Mouse (Mus musculus): ENCODE results near the gene Gucy1b1. TPM values are rescaled to one million over a fixed set of nuclear protein-coding genes. Genes with fewer than 3 reads are reported as not detected.
A peak's percentile ranks its signal among the peaks of the same experiment; 100 is the strongest.

Gucy1b1 gene
- polyA plus RNA-seq, 2 experiments = 4.5 to 5.8 TPM

DNA sequence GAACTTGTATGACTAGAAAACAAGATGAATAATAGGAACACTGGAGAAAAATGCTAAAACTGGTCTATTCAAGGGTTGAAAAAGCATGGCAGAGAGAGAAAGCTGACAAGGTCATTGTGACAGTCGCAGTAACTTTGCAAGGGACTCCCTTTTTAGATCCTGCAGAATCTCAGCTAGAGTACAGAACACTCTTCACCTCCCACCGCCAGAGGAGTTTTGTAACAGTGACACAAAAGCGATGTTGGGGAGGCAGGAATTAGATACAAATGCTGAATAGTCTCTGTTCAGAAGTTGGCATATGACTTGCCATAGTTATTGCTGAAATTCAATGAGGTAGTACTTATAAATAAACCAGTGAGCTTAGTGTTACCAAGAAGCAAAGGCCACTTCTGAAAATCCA lies 51.4 kb downstream of the Gucy1b1 start:
- DNase-seq (ENCODE audit: low read depth in 3 of 3, low spot score in 3 of 3) (no peak), ATAC-seq (ENCODE audit: insufficient read depth) (no peak)
- H3K4me3 ChIP-seq (ENCODE audit: insufficient read depth in 1 of 2, low read depth in 2 of 2, low read length in 2 of 2) = no peak overlapping the region
- H3K4me2 ChIP-seq (ENCODE audit: low read depth) = no peak overlapping the region
- no peaks in the 10 kb centered on the region for H3K9me3 ChIP-seq (ENCODE audit: control insufficient read depth, low read length)
- H3K27ac ChIP-seq = no peak overlapping the region
- H3K4me1 ChIP-seq (replicated peaks; ENCODE audit: control insufficient read depth in 2 of 2, insufficient read depth in 2 of 2, low read length in 1 of 2) = no peaks in the 10 kb centered on the region
- H3K36me3 ChIP-seq (replicated peaks; ENCODE audit: control insufficient read depth, insufficient read depth, low read depth) = no peaks in the 10 kb centered on the region
- H3K9ac ChIP-seq (replicated peaks) = no peak overlapping the region
- TF ChIP-seq CTCF (IDR thresholded peaks at IDR 0.05; ENCODE audit: low read depth) = no peak
- no peak for TF ChIP-seq EP300 (IDR thresholded peaks at IDR 0.05; ENCODE audit: low read depth)
- no peaks in the 10 kb centered on the region for H3K27me3 ChIP-seq (ENCODE audit: control insufficient read depth, insufficient read depth, low read length)
- 56% methylated on average over 3 of the region's 3 CpGs for WGBS (ENCODE audit: insufficient replicate concordance)

DNA sequence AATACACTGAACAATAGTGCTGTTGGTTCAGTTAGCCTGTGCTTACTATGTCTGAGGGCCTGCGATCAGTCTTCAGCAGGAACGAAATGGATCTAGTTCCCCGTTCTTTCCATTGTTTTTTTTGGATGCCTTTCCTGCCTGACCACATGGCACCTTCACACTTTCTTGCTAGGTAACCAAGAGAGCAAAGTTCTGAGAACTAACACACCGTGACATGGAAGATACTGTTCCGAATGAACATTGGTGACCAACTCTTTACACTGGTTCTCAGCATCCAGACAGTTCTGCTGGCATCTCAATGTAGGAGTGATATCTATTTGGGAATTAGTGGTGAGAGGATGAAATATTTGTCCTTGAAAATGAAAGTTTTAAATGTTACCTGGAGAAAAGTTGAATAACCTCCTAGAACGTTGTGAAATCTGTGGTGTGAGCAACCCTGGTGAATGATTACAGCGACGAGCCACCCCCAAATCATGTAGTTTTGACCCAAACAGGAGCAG lies 52.0 kb downstream of the Gucy1b1 start:
- H3K9ac ChIP-seq (replicated peaks) = no peak overlapping the region
- H3K27ac ChIP-seq = no peak overlapping the region
- ATAC-seq (ENCODE audit: insufficient read depth) (no peak), DNase-seq (ENCODE audit: low read depth in 3 of 3, low spot score in 3 of 3) (no peak)
- H3K9me3 ChIP-seq (ENCODE audit: control insufficient read depth, low read length) = no peaks in the 10 kb centered on the region
- H3K4me3 ChIP-seq (ENCODE audit: insufficient read depth in 1 of 2, low read depth in 2 of 2, low read length in 2 of 2) = no peak overlapping the region
- WGBS (ENCODE audit: insufficient replicate concordance) = 62% methylated on average over 8 of the region's 8 CpGs
- H3K4me1 ChIP-seq (replicated peaks; ENCODE audit: control insufficient read depth in 2 of 2, insufficient read depth in 2 of 2, low read length in 1 of 2) = no peaks in the 10 kb centered on the region
- H3K36me3 ChIP-seq (replicated peaks; ENCODE audit: control insufficient read depth, insufficient read depth, low read depth) = no peaks in the 10 kb centered on the region
- H3K4me2 ChIP-seq (ENCODE audit: low read depth) = no peak overlapping the region
- TF ChIP-seq CTCF (IDR thresholded peaks at IDR 0.05; ENCODE audit: low read depth) (no peak), EP300 (IDR thresholded peaks at IDR 0.05; ENCODE audit: low read depth) (no peak)
- H3K27me3 ChIP-seq (ENCODE audit: control insufficient read depth, insufficient read depth, low read length) = no peaks in the 10 kb centered on the region

- DNase-seq (ENCODE audit: low read depth in 3 of 3, low spot score in 3 of 3) = no peak
- H3K4me3 ChIP-seq (ENCODE audit: insufficient read depth in 1 of 2, low read depth in 2 of 2, low read length in 2 of 2) = no peak overlapping the region
- H3K9ac ChIP-seq (replicated peaks) = no peak overlapping the region
- TF ChIP-seq EP300 (IDR thresholded peaks at IDR 0.05; ENCODE audit: low read depth) (no peak), CTCF (IDR thresholded peaks at IDR 0.05; ENCODE audit: low read depth) (no peak)
- no peak overlapping the region for H3K4me2 ChIP-seq (ENCODE audit: low read depth)
- H3K4me1 ChIP-seq (replicated peaks; ENCODE audit: control insufficient read depth in 2 of 2, insufficient read depth in 2 of 2, low read length in 1 of 2) = no peaks in the 10 kb centered on the region
- H3K27me3 ChIP-seq (ENCODE audit: control insufficient read depth, insufficient read depth, low read length) = no peaks in the 10 kb centered on the region
- ATAC-seq (ENCODE audit: insufficient read depth) = no peak
- H3K36me3 ChIP-seq (replicated peaks; ENCODE audit: control insufficient read depth, insufficient read depth, low read depth) = no peaks in the 10 kb centered on the region
- 60% methylated on average over 7 of the region's 7 CpGs for WGBS (ENCODE audit: insufficient replicate concordance)
- no peaks in the 10 kb centered on the region for H3K9me3 ChIP-seq (ENCODE audit: control insufficient read depth, low read length)
- no peak overlapping the region for H3K27ac ChIP-seq
These were observed 60.3 kb downstream of the Gucy1b1 start for GRCm38 (mm10) chr3:82014148-82014703.

GRCm38 (mm10) chr3:82007002-82007401 lies 67.5 kb downstream of the Gucy1b1 start:
- 56% methylated on average over 1 of the region's 1 CpGs for WGBS (ENCODE audit: insufficient replicate concordance)
- no peak for TF ChIP-seq EP300 (IDR thresholded peaks at IDR 0.05; ENCODE audit: low read depth)
- no peak for TF ChIP-seq CTCF (IDR thresholded peaks at IDR 0.05; ENCODE audit: low read depth)
- no peaks in the 10 kb centered on the region for H3K36me3 ChIP-seq (replicated peaks; ENCODE audit: control insufficient read depth, insufficient read depth, low read depth)
- H3K27me3 ChIP-seq (ENCODE audit: control insufficient read depth, insufficient read depth, low read length) = no peaks in the 10 kb centered on the region
- H3K4me2 ChIP-seq (ENCODE audit: low read depth) = no peak overlapping the region
- no peaks in the 10 kb centered on the region for H3K9me3 ChIP-seq (ENCODE audit: control insufficient read depth, low read length)
- H3K4me1 ChIP-seq (replicated peaks; ENCODE audit: control insufficient read depth in 2 of 2, insufficient read depth in 2 of 2, low read length in 1 of 2) = no peaks in the 10 kb centered on the region
- no peak overlapping the region for H3K9ac ChIP-seq (replicated peaks)
- H3K27ac ChIP-seq = no peak overlapping the region
- H3K4me3 ChIP-seq (ENCODE audit: insufficient read depth in 1 of 2, low read depth in 2 of 2, low read length in 2 of 2) = no peak overlapping the region
- DNase-seq (ENCODE audit: low read depth in 3 of 3, low spot score in 3 of 3) (no peak), ATAC-seq (ENCODE audit: insufficient read depth) (no peak)

GRCm38 (mm10) chr3:81995988-81996387 lies 78.5 kb downstream of the Gucy1b1 start:
- Histone ChIP-seq H3K4me1 (replicated peaks; ENCODE audit: control insufficient read depth in 2 of 2, insufficient read depth in 2 of 2, low read length in 1 of 2) (no peaks in the 10 kb centered on the region), H3K9me3 (ENCODE audit: control insufficient read depth, low read length) (no peaks in the 10 kb centered on the region), H3K4me3 (ENCODE audit: insufficient read depth in 1 of 2, low read depth in 2 of 2, low read length in 2 of 2) (no peak overlapping the region), H3K27ac (no peak overlapping the region), H3K27me3 (ENCODE audit: control insufficient read depth, insufficient read depth, low read length) (no peaks in the 10 kb centered on the region), H3K4me2 (ENCODE audit: low read depth) (no peak overlapping the region), H3K9ac (replicated peaks) (no peak overlapping the region), H3K36me3 (replicated peaks; ENCODE audit: control insufficient read depth, insufficient read depth, low read depth) (no peaks in the 10 kb centered on the region)
- WGBS (ENCODE audit: insufficient replicate concordance) = 5% methylated on average over 1 of the region's 1 CpGs
- TF ChIP-seq CTCF (IDR thresholded peaks at IDR 0.05; ENCODE audit: low read depth) = peak; percentile 54; the same call in 1 of the 2 replicates
- TF ChIP-seq EP300 (IDR thresholded peaks at IDR 0.05; ENCODE audit: low read depth) = no peak
- DNase-seq (ENCODE audit: low read depth in 3 of 3, low spot score in 3 of 3) (peak in 1 of 3 experiments; percentile 7), ATAC-seq (ENCODE audit: insufficient read depth) (no peak)
